Mouse (Mus musculus) heart, embryonic 12.5 days (tissue): ENCODE measurements around the gene Clmn. TPM values are rescaled to one million over a fixed set of nuclear protein-coding genes. Genes with fewer than 3 reads are reported as not detected.
"Not testable (repeated sequence)": the region's sequence is repeated elsewhere in the genome, so short reads cannot be mapped to it uniquely, and the experiment has no call there.

Source experiments
- ATAC-seq: fragments of 200-750 bp; cut with Nextera tagmentation; 2 replicates; pipeline ENCODE4 v1.8.0; 2017; ENCODE audit warnings: moderate TSS enrichment, moderate library complexity; ENCODE audit not compliant: insufficient number of reproducible peaks, low FRiP score
- H3K27ac ChIP-seq: fragments of 300-500 bp; sonication (generic); 2 replicates; pipeline ENCODE4 v1.5.1; 2016; ENCODE audit warnings: mild to moderate bottlenecking, moderate library complexity; ENCODE audit not compliant: poor library complexity, severe bottlenecking
- H3K27me3 ChIP-seq: fragments of 300-500 bp; sonication (generic); replicated peaks from 2 replicates; pipeline ENCODE4 v1.6.1; 2016; ENCODE audit warnings: mild to moderate bottlenecking, moderate library complexity
- H3K36me3 ChIP-seq: fragments of 300-500 bp; sonication (generic); 2 replicates; pipeline ENCODE4 v1.6.1; 2016; ENCODE audit warnings: mild to moderate bottlenecking, moderate library complexity
- H3K4me1 ChIP-seq: fragments of 300-500 bp; sonication (generic); replicated peaks from 2 replicates; pipeline ENCODE4 v1.6.1; 2016; ENCODE audit warnings: mild to moderate bottlenecking
- H3K4me2 ChIP-seq: fragments of 300-500 bp; sonication (generic); 2 replicates; pipeline ENCODE4 v1.6.1; 2016; ENCODE audit warnings: mild to moderate bottlenecking, moderate library complexity
- H3K4me3 ChIP-seq: fragments of 300-500 bp; sonication (generic); 2 replicates; pipeline ENCODE4 v1.5.1; 2016; ENCODE audit warnings: mild to moderate bottlenecking
- H3K9ac ChIP-seq: fragments of 300-500 bp; sonication (generic); 2 replicates; pipeline ENCODE4 v1.6.1; 2016; ENCODE audit warnings: mild to moderate bottlenecking, moderate library complexity
- H3K9me3 ChIP-seq: fragments of 300-500 bp; sonication (generic); replicated peaks from 2 replicates; pipeline ENCODE4 v1.6.1; 2016; ENCODE audit warnings: mild to moderate bottlenecking, moderate library complexity
- WGBS: fragments of 180-500 bp; shearing (Covaris S2); methylation state at CpG from one replicate; pipeline ENCODE4 v1.1.7; 2016; 5-methylcytosine and 5-hydroxymethylcytosine counted together
- polyA plus RNA-seq: library from polyadenylated mRNA; unstranded; fragments of >200 nt; fragmentation: Nextera tagmentation; extraction: Ambion mirVana; gene quantifications from 2 replicates; pipeline ENCODE4 v1.2.1, GENCODE M21; 2016

The Clmn gene
- polyA plus RNA-seq, 1 experiment from 2014 or later: 0.56 TPM

- H3K4me1 ChIP-seq: peaks cover 10% of the 10 kb centered on the region
- no peaks in the 10 kb centered on the region for H3K9me3 ChIP-seq
- H3K27me3 ChIP-seq: peaks cover 14% of the 10 kb centered on the region
- H3K4me2 ChIP-seq: no peak overlapping the region
- H3K9ac ChIP-seq: no peak overlapping the region
- no peaks in the 10 kb centered on the region for H3K36me3 ChIP-seq
- no peak for ATAC-seq
- no peak overlapping the region for H3K4me3 ChIP-seq
- H3K27ac ChIP-seq: no peak overlapping the region
Measured at GRCm38 (mm10) chr12:104838462-104838861, 26.4 kb downstream of the Clmn start.

- WGBS: 39% methylated on average over 13 of the region's 13 CpGs
- no peak for ATAC-seq
- Histone ChIP-seq H3K9me3 (no peaks in the 10 kb centered on the region), H3K4me1 (peaks cover 10% of the 10 kb centered on the region), H3K4me3 (no peak overlapping the region), H3K27me3 (peaks cover 14% of the 10 kb centered on the region), H3K36me3 (no peaks in the 10 kb centered on the region), H3K4me2 (0 out of 2 replicates have a peak overlapping the region, but pooled peaks have one; percentile 20), H3K9ac (no peak overlapping the region), H3K27ac (no peak overlapping the region)
Measured at GRCm38 (mm10) chr12:104837957-104838401, 26.9 kb downstream of the Clmn start.

- Histone ChIP-seq H3K9ac (no peak overlapping the region), H3K4me2 (no peak overlapping the region), H3K4me3 (no peak overlapping the region), H3K27ac (no peak overlapping the region), H3K4me1 (peaks cover 10% of the 10 kb centered on the region), H3K9me3 (no peaks in the 10 kb centered on the region), H3K36me3 (no peaks in the 10 kb centered on the region), H3K27me3 (peaks cover 14% of the 10 kb centered on the region)
- 62% methylated on average over 2 of the region's 2 CpGs for WGBS
- no peak for ATAC-seq
Measured at GRCm38 (mm10) chr12:104837111-104837837, 27.6 kb downstream of the Clmn start.

GRCm38 (mm10) chr12:104836230-104836629, 28.6 kb downstream of the Clmn start:
- Histone ChIP-seq H3K4me2 (no peak overlapping the region), H3K36me3 (no peaks in the 10 kb centered on the region), H3K27me3 (peaks cover 16% of the 10 kb centered on the region), H3K4me3 (no peak overlapping the region), H3K4me1 (peaks cover 10% of the 10 kb centered on the region), H3K9me3 (no peaks in the 10 kb centered on the region), H3K27ac (no peak overlapping the region), H3K9ac (no peak overlapping the region)
- ATAC-seq: no peak
- 93% methylated on average over 6 of the region's 6 CpGs for WGBS

- ATAC-seq: no peak
- WGBS: 71% methylated on average over 19 of the region's 19 CpGs
- no peak overlapping the region for H3K4me3 ChIP-seq
Measured at GRCm38 (mm10) chr12:104835369-104836094, 29.3 kb downstream of the Clmn start.

GRCm38 (mm10) chr12:104834772-104835171, 30.1 kb downstream of the Clmn start:
- Histone ChIP-seq H3K27me3 (peaks cover 13% of the 10 kb centered on the region), H3K9me3 (no peaks in the 10 kb centered on the region), H3K27ac (no peak overlapping the region), H3K4me1 (peaks cover 15% of the 10 kb centered on the region), H3K4me3 (no peak overlapping the region), H3K36me3 (no peaks in the 10 kb centered on the region), H3K4me2 (no peak overlapping the region), H3K9ac (no peak overlapping the region)
- 61% methylated on average over 4 of the region's 4 CpGs for WGBS
- no peak for ATAC-seq

More at GRCm38 (mm10) chr12:104835369-104836094, 29.3 kb downstream of the Clmn start:
- Histone ChIP-seq H3K9ac (no peak overlapping the region), H3K4me2 (no peak overlapping the region), H3K36me3 (no peaks in the 10 kb centered on the region), H3K27me3 (peaks cover 20% of the 10 kb centered on the region), H3K27ac (no peak overlapping the region), H3K4me1 (peaks cover 10% of the 10 kb centered on the region), H3K9me3 (no peaks in the 10 kb centered on the region)

GRCm38 (mm10) chr12:104830666-104831435, 34.0 kb downstream of the Clmn start:
- no peak for ATAC-seq
- 74% methylated on average over 17 of the region's 17 CpGs for WGBS

GRCm38 (mm10) chr12:104830283-104830639, 34.6 kb downstream of the Clmn start:
- Histone ChIP-seq H3K36me3 (no peaks in the 10 kb centered on the region), H3K4me3 (no peak overlapping the region), H3K9me3 (no peaks in the 10 kb centered on the region), H3K9ac (peak overlapping the region; percentile 28; the same call in 1 of the 2 replicates), H3K4me2 (no peak overlapping the region), H3K27ac (no peak overlapping the region), H3K4me1 (peaks cover 28% of the 10 kb centered on the region), H3K27me3 (peaks cover 7% of the 10 kb centered on the region; the same call in 1 of the 2 replicates)
- 71% methylated on average over 7 of the region's 7 CpGs for WGBS
- no peak for ATAC-seq

More at GRCm38 (mm10) chr12:104830666-104831435, 34.0 kb downstream of the Clmn start:
- Histone ChIP-seq H3K4me3 (no peak overlapping the region), H3K36me3 (no peaks in the 10 kb centered on the region), H3K4me1 (peaks cover 24% of the 10 kb centered on the region), H3K27ac (no peak overlapping the region), H3K9ac (no peak overlapping the region), H3K27me3 (peaks cover 7% of the 10 kb centered on the region; the same call in 1 of the 2 replicates), H3K9me3 (no peaks in the 10 kb centered on the region), H3K4me2 (no peak overlapping the region)

- H3K36me3 ChIP-seq: no peaks in the 10 kb centered on the region
- H3K27ac ChIP-seq: no peak overlapping the region
- ATAC-seq: peak; percentile 44; the same call in 1 of the 2 replicates
- peaks cover 33% of the 10 kb centered on the region for H3K4me1 ChIP-seq
- no peak overlapping the region for H3K4me3 ChIP-seq
- no peak overlapping the region for H3K4me2 ChIP-seq
- H3K9me3 ChIP-seq: no peaks in the 10 kb centered on the region
- H3K27me3 ChIP-seq: peaks cover 7% of the 10 kb centered on the region; the same call in 1 of the 2 replicates
- WGBS: 40% methylated on average over 6 of the region's 6 CpGs
- peak overlapping the region; percentile 28; the same call in 1 of the 2 replicates for H3K9ac ChIP-seq
Measured at GRCm38 (mm10) chr12:104829596-104830282, 35.1 kb downstream of the Clmn start.

GRCm38 (mm10) chr12:104828986-104829385, 35.9 kb downstream of the Clmn start:
- not testable (repeated sequence) for H3K4me3 ChIP-seq, H3K27me3 ChIP-seq, ATAC-seq, H3K27ac ChIP-seq, H3K36me3 ChIP-seq, H3K9me3 ChIP-seq, H3K4me2 ChIP-seq, H3K9ac ChIP-seq
- 92% methylated on average over 4 of the region's 4 CpGs for WGBS
- H3K4me1 ChIP-seq: peaks cover 40% of the 10 kb centered on the region
